Mouse (Mus musculus) heart, postnatal 0 days (tissue): ENCODE measurements at regions not wholly inside any gene's neighbourhood (a gene's known extent, or its start where the extent isn't known, plus 50 kb on each side); places are given as distances from the start of the nearest gene placed in this dataset.

Source experiments
- ATAC-seq: fragments of 200-750 bp; cut with Nextera tagmentation; 2 replicates; pipeline ENCODE4 v1.8.0; 2017; ENCODE audit warnings: low read depth, moderate number of reproducible peaks, moderate library complexity; ENCODE audit not compliant: insufficient read depth
- DNase-seq: peaks from one replicate; pipeline ENCODE4 v3.0.0-alpha.2; 2016; ENCODE audit warnings: low spot score
- H3K27ac ChIP-seq: fragments of 300-500 bp; sonication (generic); 2 replicates; pipeline ENCODE4 v1.5.1; 2014; ENCODE audit warnings: low read depth, mild to moderate bottlenecking
- H3K27me3 ChIP-seq: fragments of 300-500 bp; sonication (generic); 2 replicates; pipeline ENCODE4 v1.6.1; 2014; ENCODE audit warnings: low read length, mixed read lengths; ENCODE audit not compliant: control insufficient read depth, insufficient read depth
- H3K36me3 ChIP-seq: fragments of 300-500 bp; sonication (generic); replicated peaks from 2 replicates; pipeline ENCODE4 v1.6.1; 2014; ENCODE audit warnings: low read length, mixed read lengths; ENCODE audit not compliant: control insufficient read depth, insufficient read depth
- H3K4me1 ChIP-seq: fragments of 300-500 bp; sonication (generic); 2 replicates; pipeline ENCODE4 v1.6.1; 2014; ENCODE audit warnings: antibody characterized with exemption; ENCODE audit not compliant: control insufficient read depth, insufficient read depth
- H3K4me2 ChIP-seq: fragments of 300-500 bp; sonication (generic); 2 replicates; pipeline ENCODE4 v1.6.1; 2014; ENCODE audit warnings: low read depth, mild to moderate bottlenecking, low read length, moderate library complexity
- H3K4me3 ChIP-seq: fragments of 300-500 bp; sonication (generic); 2 replicates; pipeline ENCODE4 v1.5.1; 2014; ENCODE audit warnings: low read depth, low read length
- H3K9ac ChIP-seq: fragments of 300-500 bp; sonication (generic); replicated peaks from 2 replicates; pipeline ENCODE4 v1.6.1; 2014; ENCODE audit warnings: low read depth, low read length, mixed read lengths
- H3K9me3 ChIP-seq: fragments of 300-500 bp; sonication (generic); replicated peaks from 2 replicates; pipeline ENCODE4 v1.6.1; 2016; ENCODE audit warnings: low read length; ENCODE audit not compliant: control insufficient read depth
- CTCF ChIP-seq: IDR thresholded peaks from 2 replicates; pipeline ENCODE4 v1.5.1; 2016; ENCODE audit warnings: antibody characterized with exemption, control low read depth, low read depth
- EP300 ChIP-seq: IDR thresholded peaks from 2 replicates; pipeline ENCODE4 v1.6.1; 2016; ENCODE audit warnings: antibody characterized with exemption, low read depth
- WGBS: fragments of 180-500 bp; shearing (Covaris S2); extraction: QIAGEN DNeasy Blood & Tissue Kit; methylation state at CpG from one replicate; pipeline ENCODE4 v1.1.7; 2014; 5-methylcytosine and 5-hydroxymethylcytosine counted together

GRCm38 (mm10) chr16:5798188-5798587 is 87.0 kb upstream of the Rbfox1 start:
- no peak for DNase-seq
- Histone ChIP-seq H3K9ac (no peak overlapping the region), H3K27me3 (no peaks in the 10 kb centered on the region), H3K36me3 (no peaks in the 10 kb centered on the region), H3K9me3 (no peaks in the 10 kb centered on the region), H3K4me3 (no peak overlapping the region), H3K4me2 (no peak overlapping the region), H3K27ac (no peak overlapping the region), H3K4me1 (no peaks in the 10 kb centered on the region)
- ATAC-seq: no peak
- 70% methylated on average over 7 of the region's 7 CpGs for WGBS
- no peak for TF ChIP-seq EP300
- no peak for TF ChIP-seq CTCF

GRCm38 (mm10) chr16:5792216-5792615 is 92.9 kb upstream of the Rbfox1 start:
- Histone ChIP-seq H3K27ac (no peak overlapping the region), H3K9me3 (no peaks in the 10 kb centered on the region), H3K4me3 (no peak overlapping the region), H3K4me1 (no peaks in the 10 kb centered on the region), H3K36me3 (no peaks in the 10 kb centered on the region), H3K4me2 (no peak overlapping the region), H3K9ac (no peak overlapping the region), H3K27me3 (no peaks in the 10 kb centered on the region)
- 46% methylated on average over 1 of the region's 1 CpGs for WGBS
- TF ChIP-seq CTCF: no peak
- TF ChIP-seq EP300: no peak
- DNase-seq (no peak), ATAC-seq (no peak)

GRCm38 (mm10) chr16:5790161-5790560 is 95.0 kb upstream of the Rbfox1 start:
- DNase-seq: no peak
- H3K27me3 ChIP-seq: no peaks in the 10 kb centered on the region
- ATAC-seq: no peak
- H3K9me3 ChIP-seq: no peaks in the 10 kb centered on the region
- H3K4me3 ChIP-seq: no peak overlapping the region
- WGBS: 63% methylated on average over 3 of the region's 3 CpGs
- no peaks in the 10 kb centered on the region for H3K36me3 ChIP-seq
- no peak overlapping the region for H3K4me2 ChIP-seq
- no peak for TF ChIP-seq CTCF
- TF ChIP-seq EP300: no peak
- no peak overlapping the region for H3K9ac ChIP-seq
- no peaks in the 10 kb centered on the region for H3K4me1 ChIP-seq
- H3K27ac ChIP-seq: no peak overlapping the region

- Histone ChIP-seq H3K9me3 (no peaks in the 10 kb centered on the region), H3K4me1 (no peaks in the 10 kb centered on the region), H3K27ac (no peak overlapping the region), H3K9ac (no peak overlapping the region), H3K36me3 (no peaks in the 10 kb centered on the region), H3K4me3 (no peak overlapping the region), H3K27me3 (no peaks in the 10 kb centered on the region), H3K4me2 (no peak overlapping the region)
- DNase-seq (no peak), ATAC-seq (no peak)
- no peak for TF ChIP-seq CTCF
- no peak for TF ChIP-seq EP300
These were observed 97.9 kb upstream of the Rbfox1 start for GRCm38 (mm10) chr16:5787206-5787605.

- no peak overlapping the region for H3K27ac ChIP-seq
- no peaks in the 10 kb centered on the region for H3K36me3 ChIP-seq
- H3K9ac ChIP-seq: no peak overlapping the region
- no peak for TF ChIP-seq EP300
- ATAC-seq: no peak
- no peak overlapping the region for H3K4me2 ChIP-seq
- no peak for DNase-seq
- no peaks in the 10 kb centered on the region for H3K27me3 ChIP-seq
- WGBS: 71% methylated on average over 19 of the region's 19 CpGs
- no peaks in the 10 kb centered on the region for H3K9me3 ChIP-seq
- no peaks in the 10 kb centered on the region for H3K4me1 ChIP-seq
- H3K4me3 ChIP-seq: no peak overlapping the region
These were observed 118.3 kb upstream of the Rbfox1 start for GRCm38 (mm10) chr16:5766771-5767421.

- ATAC-seq (no peak), DNase-seq (peak; percentile 15)
- Histone ChIP-seq H3K4me2 (no peak overlapping the region), H3K27ac (no peak overlapping the region), H3K36me3 (no peaks in the 10 kb centered on the region), H3K4me1 (no peaks in the 10 kb centered on the region), H3K4me3 (no peak overlapping the region), H3K9me3 (no peaks in the 10 kb centered on the region), H3K9ac (no peak overlapping the region), H3K27me3 (no peaks in the 10 kb centered on the region)
- 27% methylated on average over 4 of the region's 4 CpGs for WGBS
- TF ChIP-seq CTCF (no peak), EP300 (no peak)
These were observed 120.0 kb upstream of the Rbfox1 start for GRCm38 (mm10) chr16:5765143-5765542.
